Mouse (Mus musculus) layer of hippocampus, adult 11-12 months (tissue): Measurements from ENCODE around the gene Xlr4c.
A peak's percentile ranks its signal among the peaks of the same experiment; 100 is the strongest.
"Not testable (repeated sequence)": the region's sequence is repeated elsewhere in the genome, so short reads cannot be mapped to it uniquely, and the experiment has no call there.

ENCODE experiments used
- DNase-seq: peaks from one replicate; pipeline ENCODE4 v3.0.0; 2022; ENCODE audit warnings: low spot score

The Xlr4c gene

GRCm38 (mm10) chrX:73242821-73243325 lies at the start of gene Xlr4c:
Gene Xlr4c, minus strand, starts transcription at chrX:73243130.
- DNase-seq, result not testable (repeated sequence)

- DNase-seq, result not testable (repeated sequence)
Observed at GRCm38 (mm10) chrX:73265270-73265669, 22.3 kb upstream of the Xlr4c start, which contains the start of gene Xlr3c. Gene Xlr3c, minus strand, starts transcription at chrX:73265390.

DNA sequence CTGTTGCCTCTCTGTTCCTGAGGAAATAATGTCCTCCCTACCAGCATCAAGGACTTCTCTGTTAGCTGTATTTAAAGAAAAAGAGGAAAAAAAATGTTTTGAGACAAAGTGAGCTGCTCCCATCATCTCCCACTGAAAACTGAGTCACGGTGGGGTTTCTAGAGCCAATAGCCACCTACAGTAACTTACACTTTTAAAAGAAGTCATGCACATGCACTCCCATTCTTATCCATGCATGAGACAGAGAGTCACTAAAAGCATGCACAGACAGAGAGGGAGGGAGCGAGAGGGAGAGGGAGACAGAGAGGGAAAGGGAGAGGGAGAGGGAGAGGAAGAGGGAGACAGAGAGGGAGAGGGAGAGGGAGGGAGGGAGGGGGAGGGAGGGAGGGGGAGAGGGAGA lies 19.5 kb upstream of the Xlr4c start:
- DNase-seq, result not testable (repeated sequence)

- DNase-seq, result no peak
Observed at GRCm38 (mm10) chrX:73229288-73229687, 13.6 kb downstream of the Xlr4c start.

DNA sequence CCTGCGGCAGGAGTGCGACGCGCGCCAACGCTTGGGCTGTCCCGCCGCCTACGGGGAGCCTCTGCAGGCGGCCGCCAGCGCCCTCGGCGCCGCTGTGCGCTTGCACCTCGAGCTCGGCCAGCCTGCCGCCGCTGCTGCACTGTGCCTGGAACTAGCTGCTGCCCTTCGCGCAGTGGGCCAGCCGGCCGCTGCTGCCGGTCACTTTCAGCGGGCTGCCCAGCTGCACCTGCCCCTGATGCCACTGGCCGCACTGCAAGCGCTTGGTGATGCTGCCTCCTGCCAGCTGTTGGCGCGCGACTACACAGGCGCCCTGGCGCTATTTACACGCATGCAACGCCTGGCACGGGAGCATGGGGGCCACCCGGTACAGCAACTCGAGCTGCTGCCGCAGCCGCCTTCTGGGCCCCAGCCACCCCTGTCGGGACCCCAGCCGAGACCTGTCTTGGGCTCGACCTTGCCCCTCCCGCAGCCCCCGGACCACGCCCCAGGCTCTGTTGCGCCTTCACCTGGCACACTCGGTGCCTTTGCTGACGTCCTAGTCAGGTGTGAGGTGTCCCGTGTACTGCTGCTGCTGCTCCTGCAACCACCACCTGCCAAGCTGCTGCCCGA lies 14.2 kb downstream of the Xlr4c start:
- DNase-seq, result peak; percentile 36

GRCm38 (mm10) chrX:73227914-73228605 lies 14.9 kb downstream of the Xlr4c start, which contains the start of gene F8a:
Gene F8a, plus strand, starts transcription at chrX:73228291.
- DNase-seq, result peak; percentile 75

DNA sequence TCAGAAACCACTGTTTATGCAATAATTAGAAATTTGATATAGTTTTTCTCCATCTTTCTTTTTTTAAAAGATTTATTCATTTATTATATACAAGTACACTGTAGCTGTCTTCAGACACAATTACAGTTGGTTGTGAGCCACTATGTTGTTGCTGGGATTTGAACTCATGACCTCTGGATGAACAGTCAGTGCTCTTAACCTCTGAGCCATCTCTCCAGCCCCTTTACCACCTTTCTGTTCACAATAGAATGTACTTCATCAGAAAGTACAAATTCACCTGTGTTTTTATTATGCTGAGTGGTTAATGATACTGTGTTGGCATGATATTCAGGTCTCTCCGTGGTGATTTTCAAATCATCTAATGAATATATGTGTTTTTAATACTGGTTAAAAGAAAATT lies 17.6 kb downstream of the Xlr4c start:
- no peak for DNase-seq

GRCm38 (mm10) chrX:73213819-73214564 lies 28.9 kb downstream of the Xlr4c start, which contains the start of gene Xlr4b:
Gene Xlr4b, plus strand, starts transcription at chrX:73214333.
- not testable (repeated sequence) for DNase-seq

- DNase-seq, result peak; percentile 9
Observed at GRCm38 (mm10) chrX:73191934-73192333, 51.0 kb downstream of the Xlr4c start, which contains the start of gene Xlr3b. Gene Xlr3b, plus strand, starts transcription at chrX:73192207.
